Mouse (Mus musculus) kidney, postnatal 0 days (tissue): Measurements from ENCODE around the gene Tas2r138. TPM values are rescaled to one million over a fixed set of nuclear protein-coding genes. Genes with fewer than 3 reads are reported as not detected.

Source experiments
- ATAC-seq: fragments of 200-750 bp; cut with Nextera tagmentation; replicated peaks from 2 replicates; pipeline ENCODE4 v1.8.0; 2017; ENCODE audit warnings: low read depth, moderate number of reproducible peaks, moderate TSS enrichment, moderate library complexity; ENCODE audit not compliant: low FRiP score
- DNase-seq: peaks from one replicate; pipeline ENCODE4 v3.0.0-alpha.2; 2016; ENCODE audit warnings: low spot score
- H3K27ac ChIP-seq: fragments of 300-500 bp; sonication (generic); 2 replicates; pipeline ENCODE4 v1.5.1; 2014; ENCODE audit warnings: mild to moderate bottlenecking
- H3K27me3 ChIP-seq: fragments of 300-500 bp; sonication (generic); 2 replicates; pipeline ENCODE4 v1.6.1; 2014; ENCODE audit warnings: low read length, mixed read lengths; ENCODE audit not compliant: insufficient read depth
- H3K36me3 ChIP-seq: fragments of 300-500 bp; sonication (generic); 2 replicates; pipeline ENCODE4 v1.6.1; 2014; ENCODE audit warnings: low read length, mixed read lengths; ENCODE audit not compliant: insufficient read depth
- H3K4me1 ChIP-seq: fragments of 300-500 bp; sonication (generic); replicated peaks from 2 replicates; pipeline ENCODE4 v1.6.1; 2014; ENCODE audit warnings: antibody characterized with exemption, low read length, mixed read lengths; ENCODE audit not compliant: insufficient read depth
- H3K4me2 ChIP-seq: fragments of 300-500 bp; sonication (generic); 2 replicates; pipeline ENCODE4 v1.6.1; 2014; ENCODE audit warnings: mild to moderate bottlenecking, low read length, moderate library complexity, mixed read lengths
- H3K4me3 ChIP-seq: fragments of 300-500 bp; sonication (generic); replicated peaks from 2 replicates; pipeline ENCODE4 v1.5.1; 2014; ENCODE audit warnings: low read depth, low read length
- H3K9ac ChIP-seq: fragments of 300-500 bp; sonication (generic); 2 replicates; pipeline ENCODE4 v1.6.1; 2014; ENCODE audit warnings: low read depth, low read length
- H3K9me3 ChIP-seq: fragments of 300-500 bp; sonication (generic); replicated peaks from 2 replicates; pipeline ENCODE4 v1.6.1; 2016; ENCODE audit warnings: low read length, inconsistent platforms, mixed read lengths
- CTCF ChIP-seq: IDR thresholded peaks from 2 replicates; pipeline ENCODE4 v1.5.1; 2016; ENCODE audit warnings: antibody characterized with exemption, low read depth, mild to moderate bottlenecking, moderate library complexity
- WGBS: fragments of 180-500 bp; shearing (Covaris S2); extraction: QIAGEN DNeasy Blood & Tissue Kit; methylation state at CpG from one replicate; pipeline ENCODE4 v1.1.7; 2014; 5-methylcytosine and 5-hydroxymethylcytosine counted together
- polyA plus RNA-seq: library from polyadenylated mRNA; unstranded; fragments of >200 nt; fragmentation: Nextera tagmentation; extraction: Ambion mirVana; gene quantifications from 2 replicates; pipeline ENCODE4 v1.2.1, GENCODE M21; 2015

The Tas2r138 gene
- not detected in 2 replicates for polyA plus RNA-seq

- Histone ChIP-seq H3K36me3 (no peaks in the 10 kb centered on the region), H3K4me3 (no peak within 1 kb of the TSS), H3K4me2 (no peak within 1 kb of the TSS), H3K4me1 (no peaks in the 10 kb centered on the region), H3K27ac (no peak within 1 kb of the TSS), H3K9ac (no peak within 1 kb of the TSS), H3K27me3 (no peaks in the 10 kb centered on the region), H3K9me3 (no peaks in the 10 kb centered on the region)
- 87% methylated on average over 4 of the region's 4 CpGs for WGBS
- ATAC-seq (no peak), DNase-seq (no peak)
- no peak for TF ChIP-seq CTCF
Observed at GRCm38 (mm10) chr6:40613260-40613852, at the start of gene Tas2r138. Tas2r138 (minus strand) TSS chr6:40613310.

GRCm38 (mm10) chr6:40660930-40661329 lies 47.8 kb upstream of the Tas2r138 start:
- no peak for ATAC-seq
- H3K9me3 ChIP-seq, result no peaks in the 10 kb centered on the region
- H3K9ac ChIP-seq, result no peak overlapping the region
- no peak overlapping the region for H3K27ac ChIP-seq
- H3K36me3 ChIP-seq, result no peaks in the 10 kb centered on the region
- WGBS, result 53% methylated on average over 2 of the region's 2 CpGs
- H3K27me3 ChIP-seq, result no peaks in the 10 kb centered on the region
- H3K4me1 ChIP-seq, result no peaks in the 10 kb centered on the region
- no peak overlapping the region for H3K4me3 ChIP-seq
- TF ChIP-seq CTCF, result no peak
- H3K4me2 ChIP-seq, result no peak overlapping the region
- no peak for DNase-seq

- DNase-seq (no peak), ATAC-seq (no peak)
- H3K4me2 ChIP-seq, result no peak overlapping the region
- no peaks in the 10 kb centered on the region for H3K9me3 ChIP-seq
- no peak for TF ChIP-seq CTCF
- no peaks in the 10 kb centered on the region for H3K27me3 ChIP-seq
- H3K9ac ChIP-seq, result no peak overlapping the region
- no peak overlapping the region for H3K27ac ChIP-seq
- no peaks in the 10 kb centered on the region for H3K36me3 ChIP-seq
- no peak overlapping the region for H3K4me3 ChIP-seq
- 89% methylated on average over 1 of the region's 1 CpGs for WGBS
- H3K4me1 ChIP-seq, result no peaks in the 10 kb centered on the region
Observed at GRCm38 (mm10) chr6:40650953-40651352, 37.8 kb upstream of the Tas2r138 start.

- no peak for TF ChIP-seq CTCF
- H3K27me3 ChIP-seq, result no peaks in the 10 kb centered on the region
- ATAC-seq, result no peak
- no peak overlapping the region for H3K27ac ChIP-seq
- no peak for DNase-seq
- no peaks in the 10 kb centered on the region for H3K4me1 ChIP-seq
- H3K4me2 ChIP-seq, result no peak overlapping the region
- no peaks in the 10 kb centered on the region for H3K9me3 ChIP-seq
- H3K36me3 ChIP-seq, result no peaks in the 10 kb centered on the region
- WGBS, result 74% methylated on average over 8 of the region's 8 CpGs
- H3K9ac ChIP-seq, result no peak overlapping the region
- no peak overlapping the region for H3K4me3 ChIP-seq
Observed at GRCm38 (mm10) chr6:40645701-40646100, 32.6 kb upstream of the Tas2r138 start.

GRCm38 (mm10) chr6:40640710-40641538 lies 27.8 kb upstream of the Tas2r138 start:
- Histone ChIP-seq H3K9ac (no peak overlapping the region), H3K9me3 (no peaks in the 10 kb centered on the region), H3K27me3 (no peaks in the 10 kb centered on the region), H3K27ac (no peak overlapping the region), H3K36me3 (no peaks in the 10 kb centered on the region), H3K4me1 (no peaks in the 10 kb centered on the region), H3K4me2 (no peak overlapping the region), H3K4me3 (no peak overlapping the region)
- WGBS, result 79% methylated on average over 8 of the region's 8 CpGs
- no peak for TF ChIP-seq CTCF
- DNase-seq (no peak), ATAC-seq (no peak)

GRCm38 (mm10) chr6:40637755-40638154 lies 24.6 kb upstream of the Tas2r138 start:
- Histone ChIP-seq H3K27me3 (no peaks in the 10 kb centered on the region), H3K27ac (no peak overlapping the region), H3K9me3 (no peaks in the 10 kb centered on the region), H3K4me1 (no peaks in the 10 kb centered on the region), H3K36me3 (no peaks in the 10 kb centered on the region), H3K4me2 (no peak overlapping the region), H3K9ac (no peak overlapping the region), H3K4me3 (no peak overlapping the region)
- DNase-seq (no peak), ATAC-seq (no peak)
- WGBS, result 93% methylated on average over 5 of the region's 5 CpGs
- no peak for TF ChIP-seq CTCF
